Mouse (Mus musculus) stomach, embryonic 16.5 days (tissue): ENCODE data around the gene Traf4. TPM values are rescaled to one million over a fixed set of nuclear protein-coding genes. Genes with fewer than 3 reads are reported as not detected.

Source experiments
- ATAC-seq: fragments of 200-750 bp; cut with Nextera tagmentation; 2 replicates; pipeline ENCODE4 v1.8.0; 2017; ENCODE audit warnings: moderate number of reproducible peaks, moderate TSS enrichment; ENCODE audit not compliant: insufficient read depth, low FRiP score
- H3K27ac ChIP-seq: fragments of 300-500 bp; sonication (generic); 2 replicates; pipeline ENCODE4 v1.5.1; 2014; ENCODE audit warnings: low read length
- H3K27me3 ChIP-seq: fragments of 300-500 bp; sonication (generic); 2 replicates; pipeline ENCODE4 v1.6.1; 2014; ENCODE audit warnings: low read length, control low read depth, mixed read lengths; ENCODE audit not compliant: control insufficient read depth, insufficient read depth
- H3K36me3 ChIP-seq: fragments of 300-500 bp; sonication (generic); 2 replicates; pipeline ENCODE4 v1.6.1; 2014; ENCODE audit warnings: low read length; ENCODE audit not compliant: control insufficient read depth, insufficient read depth
- H3K4me1 ChIP-seq: fragments of 300-500 bp; sonication (generic); 2 replicates; pipeline ENCODE4 v1.6.1; 2014; ENCODE audit warnings: low read length, control low read depth, mixed read lengths; ENCODE audit not compliant: control insufficient read depth, insufficient read depth
- H3K4me2 ChIP-seq: fragments of 300-500 bp; sonication (generic); 2 replicates; pipeline ENCODE4 v1.6.1; 2014; ENCODE audit warnings: low read depth, low read length, mixed read lengths
- H3K4me3 ChIP-seq: fragments of 300-500 bp; sonication (generic); replicated peaks from 2 replicates; pipeline ENCODE4 v1.5.1; 2014; ENCODE audit warnings: mild to moderate bottlenecking, low read length
- H3K9ac ChIP-seq: fragments of 300-500 bp; sonication (generic); 2 replicates; pipeline ENCODE4 v1.6.1; 2014; ENCODE audit warnings: low read length
- H3K9me3 ChIP-seq: fragments of 300-500 bp; sonication (generic); replicated peaks from 2 replicates; pipeline ENCODE4 v1.6.1; 2016; ENCODE audit warnings: low read length, control low read depth; ENCODE audit not compliant: control insufficient read depth
- WGBS: fragments of 180-500 bp; shearing (Covaris S2); extraction: QIAGEN DNeasy Blood & Tissue Kit; methylation state at CpG from one replicate; pipeline ENCODE4 v1.1.7; 2014; 5-methylcytosine and 5-hydroxymethylcytosine counted together
- polyA plus RNA-seq: library from polyadenylated mRNA; unstranded; fragments of >200 nt; fragmentation: Nextera tagmentation; extraction: Ambion mirVana; gene quantifications from 2 replicates; pipeline ENCODE4 v1.2.1, GENCODE M21; 2015

The Traf4 gene
- polyA plus RNA-seq, 1 experiment from 2014 or later, result 55.1 TPM

GRCm38 (mm10) chr11:78171328-78171727 is 5.9 kb upstream of the Traf4 start:
- no peak overlapping the region for H3K4me3 ChIP-seq
- no peak overlapping the region for H3K9ac ChIP-seq
- H3K4me2 ChIP-seq, result no peak overlapping the region
- H3K9me3 ChIP-seq, result no peaks in the 10 kb centered on the region
- H3K27me3 ChIP-seq, result no peaks in the 10 kb centered on the region
- 77% methylated on average over 4 of the region's 4 CpGs for WGBS
- no peak for ATAC-seq
- H3K27ac ChIP-seq, result no peak overlapping the region
- no peaks in the 10 kb centered on the region for H3K36me3 ChIP-seq
- peaks cover 10% of the 10 kb centered on the region for H3K4me1 ChIP-seq

GRCm38 (mm10) chr11:78170306-78170705 is 4.9 kb upstream of the Traf4 start:
- Histone ChIP-seq H3K27ac (no peak overlapping the region), H3K4me2 (no peak overlapping the region), H3K27me3 (no peaks in the 10 kb centered on the region), H3K9ac (no peak overlapping the region), H3K36me3 (no peaks in the 10 kb centered on the region), H3K4me1 (peaks cover 17% of the 10 kb centered on the region), H3K9me3 (no peaks in the 10 kb centered on the region), H3K4me3 (no peak overlapping the region)
- 79% methylated on average over 15 of the region's 15 CpGs for WGBS
- no peak for ATAC-seq

- H3K4me1 ChIP-seq, result peaks cover 17% of the 10 kb centered on the region
- H3K4me3 ChIP-seq, result peak overlapping the region; percentile 20
- H3K9ac ChIP-seq, result no peak overlapping the region
- WGBS, result 43% methylated on average over 19 of the region's 19 CpGs
- peak overlapping the region; percentile 36 for H3K27ac ChIP-seq
- ATAC-seq, result no peak
- H3K36me3 ChIP-seq, result no peaks in the 10 kb centered on the region
- H3K4me2 ChIP-seq, result peak overlapping the region; percentile 44
- no peaks in the 10 kb centered on the region for H3K9me3 ChIP-seq
- no peaks in the 10 kb centered on the region for H3K27me3 ChIP-seq
Measured at GRCm38 (mm10) chr11:78168541-78169468, 3.4 kb upstream of the Traf4 start.

- Histone ChIP-seq H3K4me3 (no peak overlapping the region), H3K36me3 (no peaks in the 10 kb centered on the region), H3K9ac (no peak overlapping the region), H3K27me3 (no peaks in the 10 kb centered on the region), H3K4me2 (no peak overlapping the region), H3K27ac (0 out of 2 replicates have a peak overlapping the region, but pooled peaks have one; percentile 14), H3K4me1 (peaks cover 27% of the 10 kb centered on the region), H3K9me3 (no peaks in the 10 kb centered on the region)
- no peak for ATAC-seq
- WGBS, result 91% methylated on average over 14 of the region's 14 CpGs
Measured at GRCm38 (mm10) chr11:78167257-78167959, 2.0 kb upstream of the Traf4 start.

- H3K36me3 ChIP-seq, result peaks cover 3% of the 10 kb centered on the region; the same call in 1 of the 2 replicates
- WGBS, result 59% methylated on average over 6 of the region's 6 CpGs
- no peak for ATAC-seq
- H3K4me2 ChIP-seq, result peak overlapping the region; percentile 94; the same call in 1 of the 2 replicates
- H3K9me3 ChIP-seq, result no peaks in the 10 kb centered on the region
- H3K9ac ChIP-seq, result no peak overlapping the region
- no peak overlapping the region for H3K4me3 ChIP-seq
- no peaks in the 10 kb centered on the region for H3K27me3 ChIP-seq
- peak overlapping the region; percentile 99; the same call in 1 of the 2 replicates for H3K27ac ChIP-seq
- peaks cover 33% of the 10 kb centered on the region for H3K4me1 ChIP-seq
Measured at GRCm38 (mm10) chr11:78166640-78167039, 1.3 kb upstream of the Traf4 start.

- ATAC-seq, result no peak
- H3K9ac ChIP-seq, result peak overlapping the region; percentile 98
- H3K9me3 ChIP-seq, result no peaks in the 10 kb centered on the region
- peak overlapping the region; percentile 100 for H3K4me3 ChIP-seq
- 46% methylated on average over 4 of the region's 4 CpGs for WGBS
- no peaks in the 10 kb centered on the region for H3K27me3 ChIP-seq
- peaks cover 33% of the 10 kb centered on the region for H3K4me1 ChIP-seq
- H3K36me3 ChIP-seq, result peaks cover 5% of the 10 kb centered on the region; the same call in 1 of the 2 replicates
- peak overlapping the region; percentile 99 for H3K27ac ChIP-seq
- peak overlapping the region; percentile 94 for H3K4me2 ChIP-seq
Measured at GRCm38 (mm10) chr11:78166161-78166560, 772 bp upstream of the Traf4 start.

- Histone ChIP-seq H3K36me3 (peaks cover 9% of the 10 kb centered on the region), H3K4me1 (peaks cover 33% of the 10 kb centered on the region), H3K4me3 (peak overlapping the region; percentile 100), H3K27ac (peak overlapping the region; percentile 99), H3K9ac (peak overlapping the region; percentile 98), H3K4me2 (peak overlapping the region; percentile 94), H3K9me3 (no peaks in the 10 kb centered on the region), H3K27me3 (no peaks in the 10 kb centered on the region)
- WGBS, result 3% methylated on average over 16 of the region's 16 CpGs
- peak; percentile 12; the same call in 1 of the 2 replicates for ATAC-seq
Measured at GRCm38 (mm10) chr11:78165761-78166109, 346 bp upstream of the Traf4 start.

GRCm38 (mm10) chr11:78164604-78164923 is 825 bp downstream of the Traf4 start:
- Histone ChIP-seq H3K4me2 (peak overlapping the region; percentile 94), H3K36me3 (peaks cover 17% of the 10 kb centered on the region), H3K27ac (peak overlapping the region; percentile 99), H3K9ac (peak overlapping the region; percentile 98), H3K4me3 (peak overlapping the region; percentile 100), H3K4me1 (peaks cover 33% of the 10 kb centered on the region), H3K9me3 (no peaks in the 10 kb centered on the region), H3K27me3 (no peaks in the 10 kb centered on the region)
- no peak for ATAC-seq
- WGBS, result under 1% methylated on average over 14 of the region's 14 CpGs
